Mouse (Mus musculus): ENCODE data around the gene Sccpdh.

DNA sequence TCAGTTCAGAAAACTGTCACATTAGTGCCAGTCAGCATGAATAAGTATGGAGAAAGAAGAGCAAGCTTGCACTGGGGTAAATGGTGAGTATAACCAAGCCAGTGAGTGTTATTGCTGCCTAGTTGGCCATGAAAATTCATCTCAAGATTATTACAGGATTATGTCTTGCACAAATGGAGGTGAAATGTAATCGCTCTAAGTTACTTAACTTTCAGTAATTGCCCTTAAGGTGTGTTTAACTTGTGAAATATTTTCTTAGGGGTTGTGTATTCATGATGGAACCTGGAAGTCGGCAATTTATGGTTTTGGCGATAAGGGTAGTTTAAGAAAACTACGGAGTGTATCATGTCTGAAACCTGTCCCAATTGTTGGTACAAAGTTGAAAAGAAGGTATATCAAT is 11.3 kb downstream of the Sccpdh start:
- TF ChIP-seq POLR2A (IDR thresholded peaks at IDR 0.05; ENCODE audit: insufficient read depth, low read length): no peak
- TF ChIP-seq CTCF (IDR thresholded peaks at IDR 0.05; ENCODE audit: low read depth, low read length): no peak

Data from ES-Bruce4 (cell line).